ENCODE assay signal across 29 mouse cellular contexts in the genomic region with DNA sequence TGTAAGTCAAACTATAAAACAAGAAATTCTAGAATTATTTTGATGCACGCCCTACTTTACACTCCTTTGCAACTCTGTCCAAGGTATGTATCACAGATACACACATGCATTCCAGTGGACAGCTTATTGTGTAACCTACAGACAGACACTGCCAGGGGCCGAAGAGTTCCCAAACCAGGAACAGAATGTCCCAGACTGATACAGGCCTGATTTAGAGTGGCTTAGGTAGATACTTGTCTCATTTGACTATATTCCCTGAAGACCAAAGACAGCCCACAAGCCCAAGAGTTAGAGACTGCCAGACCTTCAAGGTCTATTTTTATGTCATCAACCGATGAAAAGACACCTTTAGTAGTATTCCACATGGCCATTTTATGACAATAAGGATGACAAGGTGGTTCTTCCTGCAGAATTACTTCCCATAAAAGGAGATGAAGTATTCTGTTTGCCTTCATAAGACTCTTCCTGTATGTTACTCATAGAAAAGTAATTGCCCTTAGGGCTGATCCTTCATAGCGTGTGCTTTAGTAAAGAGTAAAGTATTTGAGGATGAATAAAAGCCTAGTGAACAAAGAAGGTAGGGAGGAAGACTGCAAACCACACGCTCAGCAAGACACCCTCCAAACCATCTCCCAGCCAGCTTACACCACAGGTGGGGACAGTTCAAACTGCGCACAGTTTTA. TPM values are rescaled to one million over a fixed set of nuclear protein-coding genes. Genes with fewer than 3 reads are reported as not detected.
A peak's percentile ranks its signal among the peaks of the same experiment; 100 is the strongest.
DNase-seq lines count a peak whose midpoint lies in the region; ATAC-seq and TF ChIP-seq lines count a peak whose summit lies in the region.
"Had no signal": no experiment of that assay in that cellular context is flagged by ENCODE, and none has a peak within 500 bp of the region (broad histone marks: within the 10 kb centered on the region; RNA-seq: fewer than 3 reads in every experiment).

No protein-coding gene starts in this region.

- no peaks in the 10 kb centered on the region for H3K9me3 ChIP-seq in kidney, embryonic 15.5 days (replicated peaks)
- H3K9me3 ChIP-seq: embryonic facial prominence, embryonic 12.5 days; heart, embryonic 10.5 days; heart, embryonic 15.5 days; limb, embryonic 13.5 days; neural tube, embryonic 12.5 days had no signal

- no peak for ATAC-seq in kidney, embryonic 15.5 days (replicated peaks; ENCODE audit: low FRiP score)
- ATAC-seq: forebrain, embryonic 16.5 days had no signal

- no peak overlapping the region for H3K4me3 ChIP-seq in heart, adult 2 months
- H3K4me3 ChIP-seq in kidney, embryonic 15.5 days (replicated peaks): no peak overlapping the region
- H3K4me3 ChIP-seq: embryonic facial prominence, embryonic 12.5 days; heart, embryonic 10.5 days; heart, embryonic 15.5 days; limb, embryonic 13.5 days; myocyte; neural tube, embryonic 12.5 days had no signal

- TF ChIP-seq EP300 in heart, adult 2 months (IDR thresholded peaks at IDR 0.05; ENCODE audit: insufficient read depth, low read depth, low read length): peak; percentile 49; the same call in 1 of the 2 replicates

- intact Hi-C loops in heart, adult 2 months (cut with DNase I): no loop called here

- peaks cover 43% of the 10 kb centered on the region for H3K36me3 ChIP-seq in heart, adult 2 months (ENCODE audit: control insufficient read depth, insufficient read depth, low read length)
- H3K36me3 ChIP-seq in kidney, embryonic 15.5 days: 0 out of 2 replicates have a peak, but pooled peaks cover 6% of the 10 kb centered on the region
- H3K36me3 ChIP-seq: embryonic facial prominence, embryonic 12.5 days; limb, embryonic 13.5 days; neural tube, embryonic 12.5 days had no signal

- no peak for TF ChIP-seq POLR2A in heart, adult 2 months (IDR thresholded peaks at IDR 0.05; ENCODE audit: insufficient read depth, low read depth, low read length)

- no peak for DNase-seq in heart, adult 2 months
- no peak for DNase-seq in heart, adult 9 months (ENCODE audit: low spot score in 2 of 2)
- DNase-seq in thymus, postnatal 0 days (ENCODE audit: low spot score): peak; percentile 11
- DNase-seq in thymus, adult 18-20 months: no peak
- DNase-seq in fat pad, adult 2 months (ENCODE audit: extremely low read depth, low read depth, low spot score): peak; percentile 89
- DNase-seq in left cerebral cortex, adult 8-10 months (ENCODE audit: low spot score in 2 of 2): no peak
- DNase-seq: adrenal gland, adult 8-10 months; cerebellum, adult 8-10 months; embryo, embryonic 11 days; gastrocnemius, postnatal 36 days; heart, postnatal 4 days; kidney, adult 11 months; kidney, postnatal 25 days; lung, embryonic 14.5 days; right cerebral cortex, adult 18-20 months; thymus, adult 2 months; thymus, postnatal 4 days had no signal

- TF ChIP-seq CTCF in heart, adult 2 months (IDR thresholded peaks at IDR 0.05): no peak

- no peaks in the 10 kb centered on the region for H3K27me3 ChIP-seq in heart, adult 2 months (ENCODE audit: control insufficient read depth, insufficient read depth, low read length)
- no peaks in the 10 kb centered on the region for H3K27me3 ChIP-seq in kidney, embryonic 15.5 days
- H3K27me3 ChIP-seq: embryonic facial prominence, embryonic 12.5 days; heart, embryonic 15.5 days; limb, embryonic 13.5 days; neural tube, embryonic 12.5 days had no signal

- H3K4me1 ChIP-seq in heart, adult 2 months (ENCODE audit: control insufficient read depth, insufficient read depth, low read length): peaks cover 17% of the 10 kb centered on the region
- 0 out of 2 replicates have a peak, but pooled peaks cover 4% of the 10 kb centered on the region for H3K4me1 ChIP-seq in kidney, embryonic 15.5 days
- H3K4me1 ChIP-seq: embryonic facial prominence, embryonic 12.5 days had no signal

- WGBS in heart, adult 2 months: 72% methylated on average over 6 of the region's 6 CpGs
- 95% methylated on average over 6 of the region's 6 CpGs for WGBS in kidney, embryonic 15.5 days

- no peak overlapping the region for H3K27ac ChIP-seq in heart, adult 2 months
- H3K27ac ChIP-seq in kidney, embryonic 15.5 days: no peak overlapping the region
- H3K27ac ChIP-seq: embryonic facial prominence, embryonic 12.5 days; heart, embryonic 10.5 days; heart, embryonic 15.5 days; hindbrain, embryonic 14.5 days; limb, embryonic 13.5 days; liver, embryonic 14.5 days; neural tube, embryonic 12.5 days; stomach, postnatal 0 days had no signal

- no peak overlapping the region for H3K9ac ChIP-seq in heart, adult 2 months (ENCODE audit: low read depth, low read length)
- no peak overlapping the region for H3K9ac ChIP-seq in kidney, embryonic 15.5 days
- H3K9ac ChIP-seq: embryonic facial prominence, embryonic 12.5 days; heart, embryonic 15.5 days; hindbrain, embryonic 14.5 days; limb, embryonic 13.5 days; liver, embryonic 14.5 days; lung, embryonic 14.5 days; neural tube, embryonic 12.5 days had no signal

- peaks cover 2% of the 10 kb centered on the region; the same call in 1 of the 2 replicates for H3K79me2 ChIP-seq in heart, adult 2 months (replicated peaks; ENCODE audit: control insufficient read depth, insufficient read depth, low read length)

- no peak overlapping the region for H3K4me2 ChIP-seq in kidney, embryonic 15.5 days
- H3K4me2 ChIP-seq: embryonic facial prominence, embryonic 12.5 days; heart, embryonic 15.5 days; hindbrain, embryonic 14.5 days; limb, embryonic 13.5 days; lung, embryonic 14.5 days; midbrain, embryonic 11.5 days; neural tube, embryonic 12.5 days had no signal

RNA-seq across cellular contexts. Expression of a gene that starts 22.9 kb away (rescaled TPM):
- 100 to 1,000 TPM; 609 to 668 TPM for total RNA-seq in heart, adult 2 months (2021)
- 508 and 956 TPM in 2 replicates for polyA plus RNA-seq in heart, adult 2 months (2012; rRNA removed)
- 13.1 and 13.7 TPM in 2 replicates for polyA plus RNA-seq in thymus, postnatal 0 days (2015; fragmentation: Nextera tagmentation; extraction: Ambion mirVana)
- 45.8 and 46.6 TPM in 2 replicates for polyA plus RNA-seq in kidney, embryonic 15.5 days (2015; fragmentation: Nextera tagmentation; extraction: Ambion mirVana)
- 10 to 100 TPM; 19.5 to 27.0 (median 25.2) TPM for total RNA-seq in left cerebral cortex, adult 8-10 months (2022)

Comparison
In these comparisons a context has a peak if more than half of its experiments do, and no peak if none do; other contexts are left out.
1. DNase-seq: peak in thymus, postnatal 0 days (single experiment) and fat pad, adult 2 months (single experiment); none in heart, adult 2 months (0 of 2), heart, adult 9 months (0 of 2), thymus, adult 18-20 months (0 of 2) and left cerebral cortex, adult 8-10 months (0 of 2).
2. RNA of a gene that starts 22.9 kb away (polyA plus RNA-seq): 508 to 956 TPM in heart, adult 2 months; 45.8 to 46.6 TPM in kidney, embryonic 15.5 days and 13.1 to 13.7 TPM in thymus, postnatal 0 days; every median in the first group is over 10 times any median in the second.